Comparison of ENCODE assay signal across 9 mouse cellular contexts in genomic region chr7:66427053-66427436, GRCm38 (mm10). TPM values are rescaled to one million over a fixed set of nuclear protein-coding genes. Genes with fewer than 3 reads are reported as not detected.
DNase-seq lines count a peak whose midpoint lies in the region; ATAC-seq and TF ChIP-seq lines count a peak whose summit lies in the region.
"Had no signal": no experiment of that assay in that cellular context is flagged by ENCODE, and none has a peak within 500 bp of the region (broad histone marks: within the 10 kb centered on the region; RNA-seq: fewer than 3 reads in every experiment).

No protein-coding gene starts in this region.

- H3K27me3 ChIP-seq in kidney, embryonic 15.5 days: peaks cover 61% of the 10 kb centered on the region
- H3K27me3 ChIP-seq in embryonic facial prominence, embryonic 11.5 days (ENCODE audit: control insufficient read depth, insufficient read depth, low read length): peaks cover 31% of the 10 kb centered on the region
- H3K27me3 ChIP-seq in hindbrain, postnatal 0 days (ENCODE audit: insufficient read depth, low read length): peaks cover 37% of the 10 kb centered on the region
- H3K27me3 ChIP-seq in midbrain, embryonic 15.5 days (replicated peaks): peaks cover 56% of the 10 kb centered on the region

- peak overlapping the region; percentile 17; the same call in 1 of the 2 replicates for H3K9ac ChIP-seq in kidney, embryonic 15.5 days
- no peak overlapping the region; the same call in 1 of the 2 replicates for H3K9ac ChIP-seq in embryonic facial prominence, embryonic 11.5 days (replicated peaks; ENCODE audit: low read length)
- H3K9ac ChIP-seq in hindbrain, postnatal 0 days (replicated peaks; ENCODE audit: low read length): 0 out of 2 replicates have a peak overlapping the region, but pooled peaks have one; percentile 17
- H3K9ac ChIP-seq in midbrain, embryonic 15.5 days: no peak overlapping the region

- no peaks in the 10 kb centered on the region for H3K9me3 ChIP-seq in kidney, embryonic 15.5 days (replicated peaks)
- H3K9me3 ChIP-seq in embryonic facial prominence, embryonic 11.5 days (replicated peaks; ENCODE audit: control insufficient read depth, low read length): no peaks in the 10 kb centered on the region
- no peaks in the 10 kb centered on the region for H3K9me3 ChIP-seq in hindbrain, postnatal 0 days (ENCODE audit: low read length)
- no peaks in the 10 kb centered on the region for H3K9me3 ChIP-seq in midbrain, embryonic 15.5 days

- ATAC-seq in kidney, embryonic 15.5 days (replicated peaks; ENCODE audit: low FRiP score): peak; percentile 38
- peak; percentile 12; the same call in 1 of the 2 replicates for ATAC-seq in embryonic facial prominence, embryonic 11.5 days (replicated peaks; ENCODE audit: insufficient number of reproducible peaks, low FRiP score, low TSS enrichment, low read depth)
- ATAC-seq in hindbrain, postnatal 0 days: peak; percentile 43; the same call in 1 of the 2 replicates
- peak; percentile 75 for ATAC-seq in midbrain, embryonic 15.5 days (replicated peaks)

- no peak for TF ChIP-seq CTCF in hindbrain, postnatal 0 days (IDR thresholded peaks at IDR 0.05; ENCODE audit: low read depth)

- WGBS in kidney, embryonic 15.5 days: 1% methylated on average over 23 of the region's 23 CpGs
- WGBS in embryonic facial prominence, embryonic 11.5 days: under 1% methylated on average over 23 of the region's 23 CpGs
- 2% methylated on average over 23 of the region's 23 CpGs for WGBS in hindbrain, postnatal 0 days
- WGBS in midbrain, embryonic 15.5 days: 1% methylated on average over 23 of the region's 23 CpGs

- peak overlapping the region; percentile 51 for H3K4me3 ChIP-seq in kidney, embryonic 15.5 days (replicated peaks)
- H3K4me3 ChIP-seq in embryonic facial prominence, embryonic 11.5 days (ENCODE audit: low read depth, low read length): peak overlapping the region; percentile 50
- H3K4me3 ChIP-seq in hindbrain, postnatal 0 days (ENCODE audit: low read length): peak overlapping the region; percentile 43
- H3K4me3 ChIP-seq in midbrain, embryonic 15.5 days: peak overlapping the region; percentile 42

- no peak for DNase-seq in kidney, postnatal 25 days
- DNase-seq in embryonic facial prominence, embryonic 11.5 days (ENCODE audit: low spot score): no peak
- DNase-seq in hindbrain, postnatal 0 days (ENCODE audit: low spot score): no peak
- DNase-seq in gastrocnemius, postnatal 25 days: no peak
- DNase-seq in adipocyte (ENCODE audit: low spot score): no peak
- DNase-seq in gastrocnemius, adult 18-20 months (ENCODE audit: low spot score): no peak
- DNase-seq: cerebellum, adult 9-10 months had no signal

- peaks cover 25% of the 10 kb centered on the region for H3K4me1 ChIP-seq in kidney, embryonic 15.5 days
- peaks cover 8% of the 10 kb centered on the region for H3K4me1 ChIP-seq in embryonic facial prominence, embryonic 11.5 days (ENCODE audit: control insufficient read depth, insufficient read depth, low read length)
- peaks cover 10% of the 10 kb centered on the region for H3K4me1 ChIP-seq in hindbrain, postnatal 0 days (ENCODE audit: insufficient read depth, low read length)
- peaks cover 16% of the 10 kb centered on the region for H3K4me1 ChIP-seq in midbrain, embryonic 15.5 days

- H3K4me2 ChIP-seq in kidney, embryonic 15.5 days: peak overlapping the region; percentile 87
- H3K4me2 ChIP-seq in embryonic facial prominence, embryonic 11.5 days (ENCODE audit: low read depth, low read length): peak overlapping the region; percentile 97
- peak overlapping the region; percentile 89 for H3K4me2 ChIP-seq in hindbrain, postnatal 0 days (ENCODE audit: low read depth, low read length)
- H3K4me2 ChIP-seq in midbrain, embryonic 15.5 days: peak overlapping the region; percentile 93

- H3K36me3 ChIP-seq in kidney, embryonic 15.5 days: no peaks in the 10 kb centered on the region
- no peaks in the 10 kb centered on the region for H3K36me3 ChIP-seq in embryonic facial prominence, embryonic 11.5 days (replicated peaks; ENCODE audit: control insufficient read depth, insufficient read depth, low read depth, low read length)
- H3K36me3 ChIP-seq in hindbrain, postnatal 0 days (ENCODE audit: insufficient read depth, low read length): no peaks in the 10 kb centered on the region
- H3K36me3 ChIP-seq in midbrain, embryonic 15.5 days (replicated peaks): no peaks in the 10 kb centered on the region

- no peak overlapping the region for H3K27ac ChIP-seq in kidney, embryonic 15.5 days
- H3K27ac ChIP-seq in embryonic facial prominence, embryonic 11.5 days (replicated peaks; ENCODE audit: low read depth, low read length): no peak overlapping the region
- H3K27ac ChIP-seq in hindbrain, postnatal 0 days: no peak overlapping the region
- H3K27ac ChIP-seq in midbrain, embryonic 15.5 days: no peak overlapping the region

RNA-seq across cellular contexts. Expression of gene Aldh1a3, which starts 0.3 kb away (rescaled TPM):
- 38.0 and 41.0 TPM in 2 replicates for polyA plus RNA-seq in kidney, embryonic 15.5 days (2015; fragmentation: Nextera tagmentation; extraction: Ambion mirVana)
- polyA plus RNA-seq in embryonic facial prominence, embryonic 11.5 days (2014; fragmentation: Nextera tagmentation; extraction: Ambion mirVana): 38.6 and 41.5 TPM in 2 replicates
- 3.3 and 4.6 TPM in 2 replicates for total RNA-seq in hindbrain, postnatal 0 days (2014; rRNA removed)
- 3.5 and 3.7 TPM in 2 replicates for polyA plus RNA-seq in hindbrain, postnatal 0 days (2015; fragmentation: Nextera tagmentation; extraction: Ambion mirVana)
- polyA plus RNA-seq in midbrain, embryonic 15.5 days (2015; fragmentation: Nextera tagmentation; extraction: Ambion mirVana): 0.83 and 1.0 TPM in 2 replicates
- total RNA-seq in gastrocnemius, postnatal 25 days (2021): 1 to 10 TPM; 1.8 to 2.9 TPM
- total RNA-seq in gastrocnemius, adult 18-20 months (2021): 1 to 10 TPM in 1 of 2 experiments, under 1 TPM in 1; 0.37 to 1.4 TPM

RNA-seq across cellular contexts. Expression of gene Lrrk1, which starts 38.9 kb away (rescaled TPM):
- 15.2 and 17.2 TPM in 2 replicates for polyA plus RNA-seq in kidney, embryonic 15.5 days (2015; fragmentation: Nextera tagmentation; extraction: Ambion mirVana)
- 3.1 and 5.1 TPM in 2 replicates for polyA plus RNA-seq in embryonic facial prominence, embryonic 11.5 days (2014; fragmentation: Nextera tagmentation; extraction: Ambion mirVana)
- 3.1 and 4.1 TPM in 2 replicates for total RNA-seq in hindbrain, postnatal 0 days (2014; rRNA removed)
- polyA plus RNA-seq in hindbrain, postnatal 0 days (2015; fragmentation: Nextera tagmentation; extraction: Ambion mirVana): 2.5 and 2.6 TPM in 2 replicates
- polyA plus RNA-seq in midbrain, embryonic 15.5 days (2015; fragmentation: Nextera tagmentation; extraction: Ambion mirVana): 3.7 and 4.1 TPM in 2 replicates
- total RNA-seq in gastrocnemius, postnatal 25 days (2021): 1 to 10 TPM; 3.2 to 3.7 TPM
- 1 to 10 TPM; 2.8 to 3.4 TPM for total RNA-seq in gastrocnemius, adult 18-20 months (2021)

Comparison
In these comparisons a context has a peak if more than half of its experiments do, and no peak if none do; other contexts are left out.
1. ATAC-seq: peak in every context shown above with its lines; median percentile 75 in midbrain, embryonic 15.5 days; 43 in hindbrain, postnatal 0 days; 38 in kidney, embryonic 15.5 days; 12 in embryonic facial prominence, embryonic 11.5 days.
2. H3K9ac ChIP-seq: peak in kidney, embryonic 15.5 days (single experiment) and hindbrain, postnatal 0 days (single experiment); none in embryonic facial prominence, embryonic 11.5 days (single experiment) and midbrain, embryonic 15.5 days (single experiment).
3. Peak in every context shown above with its lines, with median percentiles within 50 percentile points of each other: H3K4me2 ChIP-seq and H3K4me3 ChIP-seq.